Mouse (Mus musculus): ENCODE measurements around the gene Hormad1.
"Not testable (repeated sequence)": the region's sequence is repeated elsewhere in the genome, so short reads cannot be mapped to it uniquely, and the experiment has no call there.

Gene Hormad1

DNA sequence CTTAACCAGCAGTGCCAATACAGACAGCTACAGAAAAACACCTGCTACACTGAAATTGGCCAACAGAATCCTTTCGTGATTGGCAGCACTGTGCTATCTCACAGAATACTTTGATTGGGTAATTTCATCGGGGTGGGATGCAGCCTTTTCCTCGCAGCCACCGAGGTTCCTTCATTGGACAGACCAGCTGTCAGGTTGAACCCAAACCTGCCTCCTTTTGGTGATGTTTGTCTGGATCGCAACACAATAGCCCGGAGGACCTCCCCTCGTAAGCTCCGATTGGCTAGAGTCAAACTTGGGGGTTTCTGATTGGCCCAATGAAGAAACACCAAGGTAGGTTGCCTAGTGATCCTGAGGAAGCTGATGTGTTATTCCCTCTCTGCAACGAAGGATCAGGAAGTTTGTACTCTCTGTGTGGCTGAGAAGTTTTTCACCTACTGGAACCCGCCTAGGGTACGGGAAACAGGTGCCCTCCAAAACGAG, 29.2 kb downstream of the Hormad1 start, which contains the start of gene Golph3l:
Golph3l (plus strand) TSS at position 331 of the 483 bp plus-strand sequence.
- peaks cover 37% of the 10 kb centered on the region for H3K36me3 ChIP-seq (ENCODE audit: insufficient read depth, low read length)
- no peaks in the 10 kb centered on the region for H3K9me3 ChIP-seq (ENCODE audit: low read length)
- no peak for TF ChIP-seq POU5F1 (IDR thresholded peaks at IDR 0.05; ENCODE audit: borderline replicate concordance, low read length)
- no peak for TF ChIP-seq CTCF (conservative IDR thresholded peaks at IDR 0.05; ENCODE audit: low read length)
- TF ChIP-seq NANOG (IDR thresholded peaks at IDR 0.05; ENCODE audit: borderline replicate concordance, low read length): no peak
- peaks cover 16% of the 10 kb centered on the region for H3K4me1 ChIP-seq (replicated peaks; ENCODE audit: low read depth, low read length)
- peak within 1 kb of the TSS; percentile 86 for H3K4me3 ChIP-seq (replicated peaks; ENCODE audit: low read length)
- H3K27me3 ChIP-seq (ENCODE audit: insufficient read depth, low read length): no peaks in the 10 kb centered on the region

DNA sequence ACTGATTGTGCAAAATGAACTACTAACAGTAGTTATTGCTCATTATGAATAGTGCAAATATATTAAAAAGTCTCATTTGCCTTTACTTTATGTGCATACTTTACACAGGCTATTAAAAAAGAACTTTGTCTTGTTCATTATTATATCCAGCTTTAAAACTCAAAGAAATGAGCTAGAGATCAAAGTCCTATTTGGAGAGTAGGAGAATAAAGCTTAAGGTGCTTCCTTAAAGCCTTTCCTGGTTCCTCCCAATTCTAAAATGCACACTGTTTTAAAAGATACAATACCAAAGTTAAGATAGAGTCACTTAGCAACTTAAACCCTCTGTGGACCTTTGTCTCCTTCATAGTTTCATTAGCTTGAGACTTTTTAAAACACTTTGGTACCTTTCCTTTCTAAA, 39.3 kb downstream of the Hormad1 start:
- no peaks in the 10 kb centered on the region for H3K27me3 ChIP-seq (ENCODE audit: insufficient read depth, low read length)
- no peaks in the 10 kb centered on the region for H3K4me1 ChIP-seq (replicated peaks; ENCODE audit: low read depth, low read length)
- H3K4me3 ChIP-seq (replicated peaks; ENCODE audit: low read length): no peak overlapping the region
- TF ChIP-seq NANOG (IDR thresholded peaks at IDR 0.05; ENCODE audit: borderline replicate concordance, low read length) (no peak), POU5F1 (IDR thresholded peaks at IDR 0.05; ENCODE audit: borderline replicate concordance, low read length) (no peak), CTCF (conservative IDR thresholded peaks at IDR 0.05; ENCODE audit: low read length) (no peak)
- peaks cover 45% of the 10 kb centered on the region for H3K36me3 ChIP-seq (ENCODE audit: insufficient read depth, low read length)
- H3K9me3 ChIP-seq (ENCODE audit: low read length): no peaks in the 10 kb centered on the region

DNA sequence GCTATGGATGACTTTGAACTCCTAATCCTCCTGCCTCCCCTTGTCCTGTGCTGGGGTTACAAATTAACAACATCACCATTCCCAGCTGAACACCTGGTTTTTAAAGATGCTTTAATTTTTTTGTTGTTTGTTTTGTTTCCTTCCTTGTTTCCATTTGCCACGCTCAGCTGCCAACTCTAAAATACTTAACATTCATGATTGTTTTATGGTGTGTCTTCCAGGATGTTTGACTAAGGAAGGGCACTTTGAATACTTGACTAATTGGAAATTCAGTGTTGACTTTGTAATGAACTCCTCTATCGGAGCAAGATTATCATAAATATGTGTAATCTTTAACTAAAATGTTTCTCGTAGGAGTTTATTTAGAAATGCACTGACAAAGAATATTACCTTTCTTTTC, 41.8 kb downstream of the Hormad1 start:
- TF ChIP-seq CTCF (conservative IDR thresholded peaks at IDR 0.05; ENCODE audit: low read length) (no peak), POU5F1 (IDR thresholded peaks at IDR 0.05; ENCODE audit: borderline replicate concordance, low read length) (no peak), NANOG (IDR thresholded peaks at IDR 0.05; ENCODE audit: borderline replicate concordance, low read length) (no peak)
- H3K4me1 ChIP-seq (replicated peaks; ENCODE audit: low read depth, low read length): no peaks in the 10 kb centered on the region
- H3K27me3 ChIP-seq (ENCODE audit: insufficient read depth, low read length): no peaks in the 10 kb centered on the region
- H3K9me3 ChIP-seq (ENCODE audit: low read length): no peaks in the 10 kb centered on the region
- H3K4me3 ChIP-seq (replicated peaks; ENCODE audit: low read length): no peak overlapping the region
- H3K36me3 ChIP-seq (ENCODE audit: insufficient read depth, low read length): peaks cover 39% of the 10 kb centered on the region; the same call in 1 of the 2 replicates

DNA sequence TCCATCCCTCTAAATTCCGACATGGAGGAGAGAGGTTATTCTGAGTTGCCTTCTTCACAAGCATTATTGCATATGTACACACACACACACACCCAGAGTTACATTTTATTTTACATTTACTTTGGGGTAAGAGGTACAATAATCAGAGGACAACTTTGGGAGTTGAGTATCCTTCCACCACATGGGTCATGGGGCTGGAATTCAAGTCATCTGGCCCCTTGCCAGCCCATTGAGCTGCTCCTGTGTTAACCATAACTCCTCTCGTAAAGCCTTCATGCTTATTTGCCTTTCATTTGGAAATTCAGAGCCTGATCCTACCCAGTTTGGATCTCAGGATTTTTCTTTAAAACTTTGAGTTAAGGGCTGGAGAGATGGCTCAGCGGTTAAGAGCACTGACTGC, 46.6 kb downstream of the Hormad1 start:
- H3K27me3 ChIP-seq (ENCODE audit: insufficient read depth, low read length): no peaks in the 10 kb centered on the region
- H3K4me1 ChIP-seq (replicated peaks; ENCODE audit: low read depth, low read length): no peaks in the 10 kb centered on the region
- no peak for TF ChIP-seq POU5F1 (IDR thresholded peaks at IDR 0.05; ENCODE audit: borderline replicate concordance, low read length)
- TF ChIP-seq CTCF (conservative IDR thresholded peaks at IDR 0.05; ENCODE audit: low read length): no peak
- TF ChIP-seq NANOG (IDR thresholded peaks at IDR 0.05; ENCODE audit: borderline replicate concordance, low read length): no peak
- no peak overlapping the region for H3K4me3 ChIP-seq (replicated peaks; ENCODE audit: low read length)
- H3K36me3 ChIP-seq (ENCODE audit: insufficient read depth, low read length): peaks cover 65% of the 10 kb centered on the region
- no peaks in the 10 kb centered on the region for H3K9me3 ChIP-seq (ENCODE audit: low read length)

DNA sequence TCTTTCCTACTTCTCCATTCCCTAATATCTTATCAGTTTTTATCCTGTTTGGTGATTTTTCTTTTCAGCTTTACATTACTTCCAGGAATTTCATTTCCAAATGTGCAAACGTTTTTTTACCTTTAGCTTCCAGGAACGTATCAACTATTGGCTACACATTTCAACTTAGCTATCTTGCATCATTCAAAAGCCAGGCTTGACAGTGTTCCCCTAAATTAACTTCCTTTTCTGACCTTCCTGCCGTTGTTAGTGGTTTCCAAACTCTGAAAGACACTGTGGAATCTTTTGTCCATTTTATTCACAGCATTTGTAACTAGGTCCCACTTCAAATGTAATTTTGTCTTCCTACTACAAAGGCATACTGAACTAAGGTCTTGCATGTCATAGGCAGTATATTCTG, 49.7 kb downstream of the Hormad1 start:
- Histone ChIP-seq H3K9me3 (ENCODE audit: low read length) (no peaks in the 10 kb centered on the region), H3K27me3 (ENCODE audit: insufficient read depth, low read length) (no peaks in the 10 kb centered on the region), H3K4me1 (replicated peaks; ENCODE audit: low read depth, low read length) (no peaks in the 10 kb centered on the region), H3K4me3 (replicated peaks; ENCODE audit: low read length) (no peak overlapping the region), H3K36me3 (ENCODE audit: insufficient read depth, low read length) (peaks cover 52% of the 10 kb centered on the region)
- TF ChIP-seq CTCF (conservative IDR thresholded peaks at IDR 0.05; ENCODE audit: low read length) (no peak), NANOG (IDR thresholded peaks at IDR 0.05; ENCODE audit: borderline replicate concordance, low read length) (no peak), POU5F1 (IDR thresholded peaks at IDR 0.05; ENCODE audit: borderline replicate concordance, low read length) (no peak)

DNA sequence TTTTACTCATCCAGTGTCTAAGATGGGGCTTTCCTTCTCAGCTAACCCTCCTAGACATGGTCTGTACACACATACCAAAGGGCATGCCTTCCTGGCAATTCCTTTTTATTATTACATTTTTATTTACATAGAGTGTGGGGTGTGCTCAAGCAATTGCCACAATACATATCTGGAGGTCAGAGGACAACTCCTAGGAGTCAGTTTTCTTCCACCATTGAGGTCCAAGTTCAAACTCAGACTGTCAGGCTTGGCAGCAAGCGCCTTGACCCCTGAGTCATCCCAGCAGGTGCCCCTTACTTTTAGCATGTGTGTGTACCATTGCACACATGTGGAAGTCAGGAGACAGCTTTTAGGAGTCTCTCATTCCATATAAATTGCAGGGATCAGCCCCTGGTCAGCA, 54.5 kb downstream of the Hormad1 start:
- Histone ChIP-seq H3K36me3 (ENCODE audit: insufficient read depth, low read length) (peaks cover 54% of the 10 kb centered on the region), H3K4me1 (replicated peaks; ENCODE audit: low read depth, low read length) (no peaks in the 10 kb centered on the region), H3K9me3 (ENCODE audit: low read length) (no peaks in the 10 kb centered on the region), H3K4me3 (replicated peaks; ENCODE audit: low read length) (no peak overlapping the region), H3K27me3 (ENCODE audit: insufficient read depth, low read length) (no peaks in the 10 kb centered on the region)
- no peak for TF ChIP-seq NANOG (IDR thresholded peaks at IDR 0.05; ENCODE audit: borderline replicate concordance, low read length)

DNA sequence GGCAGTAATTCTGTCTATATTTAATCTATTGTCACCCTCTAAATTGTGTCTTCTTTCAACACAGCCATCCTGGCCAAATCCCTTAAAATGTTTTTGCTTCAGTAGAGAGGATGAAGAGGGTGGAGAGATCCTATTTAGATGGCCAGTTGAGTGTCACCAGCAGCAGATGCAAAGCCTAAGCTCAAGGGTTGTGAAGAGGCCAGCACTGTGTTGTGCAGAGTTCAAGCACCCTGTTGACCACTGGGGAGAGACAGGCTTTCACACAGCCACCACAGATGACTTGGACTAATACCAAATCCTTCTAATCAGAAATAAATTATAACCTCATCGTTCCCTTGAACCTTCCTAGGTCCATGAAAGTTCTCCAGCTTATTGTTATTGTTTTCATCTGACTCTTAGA, 59.0 kb downstream of the Hormad1 start:
- TF ChIP-seq POU5F1 (IDR thresholded peaks at IDR 0.05; ENCODE audit: borderline replicate concordance, low read length) (no peak), NANOG (IDR thresholded peaks at IDR 0.05; ENCODE audit: borderline replicate concordance, low read length) (no peak), CTCF (conservative IDR thresholded peaks at IDR 0.05; ENCODE audit: low read length) (no peak)
- H3K9me3 ChIP-seq (ENCODE audit: low read length): no peaks in the 10 kb centered on the region

DNA sequence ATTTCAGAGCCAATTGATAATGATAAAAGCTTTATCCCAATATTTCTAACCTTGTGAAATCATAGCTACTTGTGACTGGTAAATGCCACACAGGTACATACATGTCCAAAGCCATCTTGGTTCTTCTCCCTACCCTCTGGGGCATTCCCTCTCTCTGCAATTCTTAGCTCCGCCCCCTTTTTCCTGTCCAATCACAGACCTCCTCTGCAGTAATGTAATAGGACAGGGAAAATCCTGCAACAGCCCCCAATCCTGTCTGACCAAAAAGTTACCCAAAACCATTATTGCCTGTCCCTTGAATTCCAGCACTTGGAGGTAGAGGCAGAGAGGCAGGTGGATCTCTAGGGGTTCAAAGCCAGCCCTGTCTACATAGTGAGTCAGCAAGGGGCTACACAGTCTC, 61.8 kb downstream of the Hormad1 start:
- TF ChIP-seq POU5F1 (IDR thresholded peaks at IDR 0.05; ENCODE audit: borderline replicate concordance, low read length): no peak
- no peak for TF ChIP-seq NANOG (IDR thresholded peaks at IDR 0.05; ENCODE audit: borderline replicate concordance, low read length)
- TF ChIP-seq CTCF (conservative IDR thresholded peaks at IDR 0.05; ENCODE audit: low read length): no peak
- Histone ChIP-seq H3K4me1 (replicated peaks; ENCODE audit: low read depth, low read length) (peaks cover 36% of the 10 kb centered on the region), H3K27me3 (ENCODE audit: insufficient read depth, low read length) (no peaks in the 10 kb centered on the region), H3K4me3 (replicated peaks; ENCODE audit: low read length) (no peak overlapping the region), H3K9me3 (ENCODE audit: low read length) (no peaks in the 10 kb centered on the region), H3K36me3 (ENCODE audit: insufficient read depth, low read length) (peaks cover 33% of the 10 kb centered on the region)

More for the DNA sequence above, 59.0 kb downstream of the Hormad1 start:
- H3K4me3 ChIP-seq (replicated peaks; ENCODE audit: low read length): no peak overlapping the region
- peaks cover 21% of the 10 kb centered on the region for H3K4me1 ChIP-seq (replicated peaks; ENCODE audit: low read depth, low read length)
- H3K36me3 ChIP-seq (ENCODE audit: insufficient read depth, low read length): peaks cover 42% of the 10 kb centered on the region
- H3K27me3 ChIP-seq (ENCODE audit: insufficient read depth, low read length): no peaks in the 10 kb centered on the region

DNA sequence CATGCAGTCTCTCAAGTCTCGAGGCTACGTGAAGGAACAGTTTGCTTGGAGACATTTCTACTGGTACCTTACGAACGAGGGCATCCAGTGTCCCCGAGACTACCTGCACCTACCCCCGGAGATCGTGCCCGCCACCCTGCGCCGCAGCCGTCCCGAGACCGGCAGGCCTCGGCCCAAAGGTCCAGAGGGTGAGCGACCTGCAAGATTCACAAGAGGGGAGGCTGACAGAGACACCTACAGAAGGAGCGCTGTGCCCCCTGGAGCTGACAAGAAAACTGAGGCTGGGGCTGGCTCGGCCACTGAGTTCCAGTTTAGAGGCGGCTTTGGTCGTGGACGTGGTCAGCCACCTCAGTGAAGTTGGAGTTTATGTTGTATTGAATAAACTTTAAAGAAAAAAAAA, 62.9 kb downstream of the Hormad1 start:
- peaks cover 34% of the 10 kb centered on the region for H3K36me3 ChIP-seq (ENCODE audit: insufficient read depth, low read length)
- not testable (repeated sequence) for H3K9me3 ChIP-seq (ENCODE audit: low read length); H3K27me3 ChIP-seq (ENCODE audit: insufficient read depth, low read length)
- peak overlapping the region; percentile 32 for H3K4me3 ChIP-seq (replicated peaks; ENCODE audit: low read length)
- peaks cover 48% of the 10 kb centered on the region for H3K4me1 ChIP-seq (replicated peaks; ENCODE audit: low read depth, low read length)

Data from E14TG2a.4 (cell line).